Mouse (Mus musculus) stomach, embryonic 15.5 days (tissue): ENCODE data around the gene Zswim7. TPM values are rescaled to one million over a fixed set of nuclear protein-coding genes. Genes with fewer than 3 reads are reported as not detected.

ENCODE experiments used
- ATAC-seq: fragments of 200-750 bp; cut with Nextera tagmentation; 2 replicates; pipeline ENCODE4 v1.8.0; 2017; ENCODE audit warnings: low read depth, moderate number of reproducible peaks, moderate TSS enrichment; ENCODE audit not compliant: insufficient read depth, low FRiP score
- H3K27ac ChIP-seq: fragments of 300-500 bp; sonication (generic); 2 replicates; pipeline ENCODE4 v1.5.1; 2015; ENCODE audit warnings: mild to moderate bottlenecking, inconsistent platforms
- H3K27me3 ChIP-seq: fragments of 300-500 bp; sonication (generic); replicated peaks from 2 replicates; pipeline ENCODE4 v1.6.1; 2015; ENCODE audit warnings: inconsistent platforms
- H3K36me3 ChIP-seq: fragments of 300-500 bp; sonication (generic); 2 replicates; pipeline ENCODE4 v1.6.1; 2015; ENCODE audit warnings: inconsistent platforms
- H3K4me1 ChIP-seq: fragments of 300-500 bp; sonication (generic); 2 replicates; pipeline ENCODE4 v1.6.1; 2015; ENCODE audit warnings: inconsistent platforms
- H3K4me2 ChIP-seq: fragments of 300-500 bp; sonication (generic); 2 replicates; pipeline ENCODE4 v1.6.1; 2015; ENCODE audit warnings: mild to moderate bottlenecking, inconsistent platforms
- H3K4me3 ChIP-seq: fragments of 300-500 bp; sonication (generic); replicated peaks from 2 replicates; pipeline ENCODE4 v1.5.1; 2015; ENCODE audit warnings: inconsistent platforms
- H3K9ac ChIP-seq: fragments of 300-500 bp; sonication (generic); 2 replicates; pipeline ENCODE4 v1.6.1; 2015; ENCODE audit warnings: inconsistent platforms
- H3K9me3 ChIP-seq: fragments of 300-500 bp; sonication (generic); 2 replicates; pipeline ENCODE4 v1.6.1; 2016; ENCODE audit warnings: inconsistent platforms
- WGBS: fragments of 180-500 bp; shearing (Covaris S2); methylation state at CpG from one replicate; pipeline ENCODE4 v1.1.7; 2015; 5-methylcytosine and 5-hydroxymethylcytosine counted together
- polyA plus RNA-seq: library from polyadenylated mRNA; unstranded; fragments of >200 nt; fragmentation: Nextera tagmentation; extraction: Ambion mirVana; gene quantifications from 2 replicates; pipeline ENCODE4 v1.2.1, GENCODE M21; 2015

Zswim7 gene
- polyA plus RNA-seq, 1 experiment from 2014 or later, result 18.7 TPM

DNA sequence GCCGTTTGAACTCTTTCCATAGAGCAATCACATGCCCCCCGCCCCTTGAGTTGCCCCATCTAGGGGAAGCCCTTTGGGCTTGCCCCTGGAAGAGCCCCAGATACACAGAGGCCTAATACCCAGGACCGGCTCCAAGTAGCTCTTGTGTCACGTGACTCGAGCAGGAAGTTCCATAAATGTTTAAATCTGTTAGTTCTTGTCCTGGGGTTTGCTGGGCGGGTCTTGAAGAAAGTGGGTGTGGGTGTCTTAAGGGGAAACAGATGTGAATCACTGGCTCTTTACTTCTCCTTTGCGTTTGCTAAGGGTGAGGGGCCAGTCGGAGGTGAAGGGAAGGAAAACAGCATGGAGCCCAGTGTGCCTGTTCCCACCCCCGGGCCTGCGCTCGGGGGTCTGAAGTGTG lies 30.1 kb downstream of the Zswim7 start:
- no peak for ATAC-seq
- no peaks in the 10 kb centered on the region for H3K36me3 ChIP-seq
- H3K27me3 ChIP-seq, result peaks cover 15% of the 10 kb centered on the region
- H3K9ac ChIP-seq, result no peak overlapping the region
- peak overlapping the region; percentile 37; the same call in 1 of the 2 replicates for H3K27ac ChIP-seq
- H3K4me3 ChIP-seq, result no peak overlapping the region
- H3K4me1 ChIP-seq, result peaks cover 22% of the 10 kb centered on the region
- peak overlapping the region; percentile 98 for H3K4me2 ChIP-seq
- 42% methylated on average over 11 of the region's 11 CpGs for WGBS
- no peaks in the 10 kb centered on the region for H3K9me3 ChIP-seq

DNA sequence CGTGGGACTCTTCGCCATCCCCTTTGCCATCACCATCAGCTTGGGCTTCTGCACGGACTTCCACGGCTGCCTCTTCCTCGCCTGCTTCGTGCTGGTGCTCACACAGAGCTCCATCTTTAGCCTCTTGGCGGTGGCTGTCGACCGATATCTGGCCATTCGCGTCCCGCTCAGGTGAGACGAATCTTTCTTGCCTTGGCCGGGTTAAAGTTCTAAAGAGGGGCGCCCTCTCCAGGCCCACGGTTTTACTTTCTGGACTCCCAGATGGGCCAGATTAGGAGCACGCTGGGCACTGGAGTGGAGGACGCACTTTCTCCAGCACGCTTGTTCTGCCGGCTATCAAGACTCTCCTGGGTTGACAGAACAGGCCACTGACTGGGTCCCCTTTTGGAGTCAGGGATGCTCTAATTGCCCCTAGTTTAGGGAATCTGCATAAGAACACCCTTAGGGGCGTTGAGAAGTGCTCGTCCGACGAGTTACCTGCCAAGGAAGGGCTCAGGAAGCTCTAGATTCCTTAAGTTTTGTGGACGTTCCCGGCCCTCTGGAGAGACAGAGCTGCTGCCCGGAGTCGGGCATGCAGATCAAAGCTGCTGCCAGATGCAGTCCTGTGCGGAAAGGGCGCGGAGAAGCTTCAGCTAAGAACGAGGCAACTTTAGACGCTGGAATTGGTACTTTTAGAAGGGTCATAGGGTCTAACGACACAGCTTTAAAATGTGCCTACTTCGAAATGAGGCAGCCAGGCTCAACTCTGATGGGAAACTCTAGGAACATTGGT lies 31.7 kb downstream of the Zswim7 start:
- Histone ChIP-seq H3K4me1 (peaks cover 22% of the 10 kb centered on the region), H3K27me3 (peaks cover 15% of the 10 kb centered on the region), H3K27ac (no peak overlapping the region), H3K4me2 (peak overlapping the region; percentile 98), H3K9ac (peak overlapping the region; percentile 30; the same call in 1 of the 2 replicates), H3K36me3 (no peaks in the 10 kb centered on the region), H3K4me3 (peak overlapping the region; percentile 55), H3K9me3 (no peaks in the 10 kb centered on the region)
- 4% methylated on average over 35 of the region's 35 CpGs for WGBS
- ATAC-seq, result no peak; the same call in 1 of the 2 replicates

GRCm38 (mm10) chr11:62248401-62249244 lies 32.6 kb downstream of the Zswim7 start, which contains the start of gene Adora2b:
Adora2b (plus strand) TSS chr11:62248984.
- Histone ChIP-seq H3K4me2 (peak within 1 kb of the TSS; percentile 98), H3K4me3 (peak within 1 kb of the TSS; percentile 55), H3K36me3 (no peaks in the 10 kb centered on the region), H3K27ac (no peak within 1 kb of the TSS), H3K27me3 (peaks cover 15% of the 10 kb centered on the region), H3K9me3 (no peaks in the 10 kb centered on the region), H3K9ac (peak within 1 kb of the TSS; percentile 30), H3K4me1 (peaks cover 19% of the 10 kb centered on the region)
- peak; percentile 86 for ATAC-seq
- under 1% methylated on average over 69 of the region's 69 CpGs for WGBS

DNA sequence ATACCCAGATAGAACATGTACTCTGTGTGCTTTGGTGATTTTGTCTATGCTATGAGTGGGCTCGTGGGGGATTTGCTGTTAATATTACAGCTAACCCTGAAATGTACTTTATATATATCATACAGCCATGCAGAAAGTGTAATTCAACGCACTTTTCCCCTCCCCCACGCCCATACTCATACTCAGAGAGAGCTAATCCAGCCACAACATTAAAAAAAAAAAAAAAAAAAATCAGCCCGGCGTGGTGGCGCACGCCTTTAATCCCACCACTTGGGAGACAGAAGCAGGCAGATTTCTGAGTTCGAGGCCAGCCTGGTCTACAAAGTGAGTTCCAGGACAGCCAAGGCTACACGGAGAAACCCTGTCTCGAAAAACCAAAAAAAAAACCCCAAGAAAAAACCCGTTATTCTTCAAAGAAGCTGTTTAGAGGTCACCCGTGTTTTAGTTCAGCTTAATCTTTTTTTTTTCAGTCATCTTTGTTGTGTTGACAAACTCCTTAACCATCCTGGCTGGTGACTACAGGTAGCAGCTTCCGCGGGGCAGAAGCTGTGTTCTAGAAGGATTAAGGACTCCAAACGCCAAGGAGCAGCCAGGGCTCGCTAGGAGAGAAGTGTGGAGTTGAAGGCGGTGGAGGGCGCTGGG lies 33.3 kb downstream of the Zswim7 start:
- H3K36me3 ChIP-seq, result no peaks in the 10 kb centered on the region
- 35% methylated on average over 18 of the region's 18 CpGs for WGBS
- H3K4me1 ChIP-seq, result peaks cover 19% of the 10 kb centered on the region
- no peaks in the 10 kb centered on the region for H3K9me3 ChIP-seq
- peak overlapping the region; percentile 98 for H3K4me2 ChIP-seq
- peaks cover 15% of the 10 kb centered on the region for H3K27me3 ChIP-seq
- no peak overlapping the region for H3K9ac ChIP-seq
- peak overlapping the region; percentile 55 for H3K4me3 ChIP-seq
- H3K27ac ChIP-seq, result no peak overlapping the region
- ATAC-seq, result no peak

DNA sequence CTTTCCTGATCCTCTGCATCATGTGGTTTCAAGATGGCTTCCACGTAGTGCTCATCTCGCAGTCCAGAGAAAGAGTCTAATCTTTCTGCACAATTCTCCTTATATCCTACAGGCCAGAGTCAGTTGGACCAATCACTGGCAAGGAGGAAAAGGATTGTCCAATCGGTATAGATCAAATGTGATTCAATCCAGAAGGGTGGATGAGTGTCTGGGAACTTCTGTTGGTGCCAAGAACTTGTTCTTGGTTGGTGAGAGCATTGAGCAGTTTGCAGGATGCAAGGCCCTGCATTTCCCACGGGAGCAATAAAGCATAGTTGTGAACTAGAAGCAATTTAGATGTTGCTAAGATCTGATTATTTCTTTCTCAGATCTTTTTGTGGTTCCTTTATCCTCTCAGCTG lies 36.7 kb downstream of the Zswim7 start:
- Histone ChIP-seq H3K4me1 (peaks cover 8% of the 10 kb centered on the region; the same call in 1 of the 2 replicates), H3K4me2 (no peak overlapping the region), H3K9me3 (no peaks in the 10 kb centered on the region), H3K4me3 (no peak overlapping the region), H3K36me3 (no peaks in the 10 kb centered on the region), H3K9ac (no peak overlapping the region), H3K27me3 (peaks cover under 1% of the 10 kb centered on the region; the same call in 1 of the 2 replicates), H3K27ac (no peak overlapping the region)
- WGBS, result 89% methylated on average over 4 of the region's 4 CpGs
- ATAC-seq, result no peak

- WGBS, result 74% methylated on average over 8 of the region's 8 CpGs
- no peaks in the 10 kb centered on the region for H3K9me3 ChIP-seq
- no peak for ATAC-seq
Measured at GRCm38 (mm10) chr11:62243871-62244270, 37.3 kb downstream of the Zswim7 start.

GRCm38 (mm10) chr11:62240631-62241261 lies 40.4 kb downstream of the Zswim7 start:
- no peaks in the 10 kb centered on the region for H3K9me3 ChIP-seq
- no peak overlapping the region for H3K27ac ChIP-seq
- H3K36me3 ChIP-seq, result no peaks in the 10 kb centered on the region
- H3K4me2 ChIP-seq, result no peak overlapping the region
- no peaks in the 10 kb centered on the region for H3K27me3 ChIP-seq
- H3K9ac ChIP-seq, result no peak overlapping the region
- H3K4me1 ChIP-seq, result no peaks in the 10 kb centered on the region
- WGBS, result 66% methylated on average over 12 of the region's 12 CpGs
- no peak for ATAC-seq
- H3K4me3 ChIP-seq, result no peak overlapping the region

More at GRCm38 (mm10) chr11:62243871-62244270, 37.3 kb downstream of the Zswim7 start:
- no peak overlapping the region for H3K4me3 ChIP-seq
- no peak overlapping the region for H3K9ac ChIP-seq
- H3K27ac ChIP-seq, result no peak overlapping the region
- H3K4me2 ChIP-seq, result no peak overlapping the region
- H3K36me3 ChIP-seq, result no peaks in the 10 kb centered on the region
- H3K27me3 ChIP-seq, result no peaks in the 10 kb centered on the region
- H3K4me1 ChIP-seq, result 0 out of 2 replicates have a peak, but pooled peaks cover 3% of the 10 kb centered on the region

DNA sequence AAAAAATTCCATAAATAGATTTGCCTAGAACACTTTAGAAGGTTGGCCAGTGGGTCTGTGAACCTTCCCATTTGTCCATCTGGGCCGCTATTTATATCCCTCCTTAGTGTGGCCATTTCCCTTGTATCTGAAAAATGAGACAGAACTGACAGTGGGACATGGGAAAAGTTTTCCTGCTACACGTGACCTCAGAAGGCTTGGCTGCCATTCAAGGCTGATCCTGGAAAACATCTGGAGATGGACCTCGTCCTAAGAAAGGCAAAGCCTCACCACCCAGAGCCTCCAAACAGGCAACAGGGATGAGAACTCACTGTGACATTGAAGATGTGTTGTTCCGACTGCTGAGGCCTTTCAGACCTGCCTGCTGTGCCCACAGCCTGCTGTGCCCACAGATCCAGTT lies 56.4 kb downstream of the Zswim7 start:
- Histone ChIP-seq H3K9ac (no peak overlapping the region), H3K9me3 (no peaks in the 10 kb centered on the region), H3K4me1 (0 out of 2 replicates have a peak, but pooled peaks cover 13% of the 10 kb centered on the region), H3K27me3 (no peaks in the 10 kb centered on the region), H3K4me3 (no peak overlapping the region), H3K27ac (no peak overlapping the region), H3K4me2 (no peak overlapping the region), H3K36me3 (no peaks in the 10 kb centered on the region)
- WGBS, result 50% methylated on average over 4 of the region's 4 CpGs
- no peak for ATAC-seq

GRCm38 (mm10) chr11:62223962-62224361 lies 57.2 kb downstream of the Zswim7 start:
- no peaks in the 10 kb centered on the region for H3K9me3 ChIP-seq
- no peak overlapping the region for H3K4me2 ChIP-seq
- H3K4me1 ChIP-seq, result 0 out of 2 replicates have a peak, but pooled peaks cover 13% of the 10 kb centered on the region
- no peak overlapping the region for H3K27ac ChIP-seq
- H3K4me3 ChIP-seq, result no peak overlapping the region
- no peaks in the 10 kb centered on the region for H3K27me3 ChIP-seq
- ATAC-seq, result no peak
- H3K36me3 ChIP-seq, result no peaks in the 10 kb centered on the region
- whole genome bisulfite sequencing, result 85% methylated on average over 7 of the region's 7 CpGs
- no peak overlapping the region for H3K9ac ChIP-seq

GRCm38 (mm10) chr11:62223416-62223815 lies 57.8 kb downstream of the Zswim7 start:
- no peak for ATAC-seq

More at GRCm38 (mm10) chr11:62223416-62223815, 57.8 kb downstream of the Zswim7 start:
- no peak overlapping the region for H3K4me3 ChIP-seq
- WGBS, result 79% methylated on average over 5 of the region's 5 CpGs
- no peaks in the 10 kb centered on the region for H3K36me3 ChIP-seq
- H3K4me2 ChIP-seq, result no peak overlapping the region
- H3K27me3 ChIP-seq, result no peaks in the 10 kb centered on the region
- no peak overlapping the region for H3K9ac ChIP-seq
- no peak overlapping the region for H3K27ac ChIP-seq
- no peaks in the 10 kb centered on the region for H3K9me3 ChIP-seq
- H3K4me1 ChIP-seq, result 0 out of 2 replicates have a peak, but pooled peaks cover 13% of the 10 kb centered on the region
